Comparison of ENCODE assay signal across 9 mouse cellular contexts in the genomic region with DNA sequence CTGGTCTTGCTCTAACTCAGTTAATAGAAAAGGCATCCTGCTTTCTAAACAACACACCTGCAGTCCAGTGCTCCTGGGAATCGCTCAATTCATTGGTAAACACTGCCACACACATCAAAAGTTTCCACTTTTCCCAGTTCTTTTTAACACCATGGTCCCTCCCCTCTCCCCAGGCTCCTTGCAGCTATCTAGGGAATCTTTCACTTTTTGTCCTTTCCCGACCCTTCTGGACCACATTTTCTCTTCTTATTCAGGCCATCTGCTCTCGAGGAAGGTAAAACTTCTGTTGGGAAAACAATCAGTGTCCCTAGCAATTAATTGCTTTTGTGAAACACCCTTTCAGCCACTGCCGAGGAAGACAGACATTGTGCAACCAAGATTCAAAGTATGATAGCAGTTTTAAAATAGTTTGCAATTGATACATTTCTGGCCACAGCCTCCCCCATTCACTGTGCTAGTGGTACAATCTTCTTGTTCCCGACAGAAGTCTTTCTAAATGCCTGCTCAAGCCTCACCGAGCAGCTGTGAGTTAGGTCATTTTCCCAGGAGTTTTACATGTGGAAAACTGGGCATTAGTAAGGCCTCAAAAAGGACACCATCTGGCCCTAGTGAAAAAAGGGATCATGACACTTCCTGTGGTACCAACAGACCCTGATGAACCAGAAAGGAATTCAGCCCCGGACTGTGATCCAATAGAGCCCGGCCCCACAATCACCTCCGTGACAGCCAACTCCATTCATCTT.
DNase-seq lines count a peak whose midpoint lies in the region; ATAC-seq lines count a peak whose summit lies in the region.
"Had no signal": no experiment of that assay in that cellular context is flagged by ENCODE, and none has a peak within 500 bp of the region (broad histone marks: within the 10 kb centered on the region; RNA-seq: fewer than 3 reads in every experiment).

No protein-coding gene starts in this region.

- H3K27ac ChIP-seq in heart, embryonic 11.5 days (ENCODE audit: low read depth, low read length), result no peak overlapping the region
- peak overlapping the region; percentile 86 for H3K27ac ChIP-seq in forebrain, embryonic 10.5 days
- peak overlapping the region; percentile 42; the same call in 1 of the 2 replicates for H3K27ac ChIP-seq in hindbrain, embryonic 16.5 days (ENCODE audit: low read depth, low read length)
- H3K27ac ChIP-seq in neural tube, embryonic 12.5 days, result peak overlapping the region; percentile 64; the same call in 1 of the 2 replicates
- H3K27ac ChIP-seq: liver, embryonic 14.5 days had no signal

- H3K4me3 ChIP-seq in heart, embryonic 11.5 days (ENCODE audit: low read depth, low read length), result no peak overlapping the region
- H3K4me3 ChIP-seq in forebrain, embryonic 10.5 days, result peak overlapping the region; percentile 41
- peak overlapping the region; percentile 27 for H3K4me3 ChIP-seq in hindbrain, embryonic 16.5 days (ENCODE audit: low read length)
- H3K4me3 ChIP-seq in neural tube, embryonic 12.5 days, result peak overlapping the region; percentile 15

- 17% methylated on average over 9 of the region's 9 CpGs for WGBS in heart, embryonic 11.5 days (ENCODE audit: insufficient replicate concordance)
- under 1% methylated on average over 9 of the region's 9 CpGs for WGBS in forebrain, embryonic 10.5 days
- WGBS in hindbrain, embryonic 16.5 days, result 6% methylated on average over 9 of the region's 9 CpGs
- under 1% methylated on average over 9 of the region's 9 CpGs for WGBS in neural tube, embryonic 12.5 days

- no peaks in the 10 kb centered on the region for H3K36me3 ChIP-seq in heart, embryonic 11.5 days (ENCODE audit: control insufficient read depth, insufficient read depth, low read length)
- H3K36me3 ChIP-seq in forebrain, embryonic 10.5 days (replicated peaks), result no peaks in the 10 kb centered on the region
- H3K36me3 ChIP-seq in hindbrain, embryonic 16.5 days (ENCODE audit: control insufficient read depth, insufficient read depth, low read length), result no peaks in the 10 kb centered on the region
- H3K36me3 ChIP-seq in neural tube, embryonic 12.5 days, result no peaks in the 10 kb centered on the region

- no peak overlapping the region for H3K9ac ChIP-seq in heart, embryonic 11.5 days (ENCODE audit: low read depth, low read length)
- H3K9ac ChIP-seq in hindbrain, embryonic 16.5 days (ENCODE audit: low read depth, low read length), result peak overlapping the region; percentile 17; the same call in 1 of the 2 replicates
- H3K9ac ChIP-seq in neural tube, embryonic 12.5 days, result no peak overlapping the region
- H3K9ac ChIP-seq: liver, embryonic 14.5 days had no signal

- no peaks in the 10 kb centered on the region for H3K4me1 ChIP-seq in heart, embryonic 11.5 days (ENCODE audit: control insufficient read depth, insufficient read depth, low read length)
- peaks cover 63% of the 10 kb centered on the region for H3K4me1 ChIP-seq in forebrain, embryonic 10.5 days
- H3K4me1 ChIP-seq in hindbrain, embryonic 16.5 days (ENCODE audit: control insufficient read depth, insufficient read depth, low read depth, low read length), result peaks cover 5% of the 10 kb centered on the region
- peaks cover 10% of the 10 kb centered on the region for H3K4me1 ChIP-seq in neural tube, embryonic 12.5 days

- no peak for DNase-seq in heart, adult 8-10 months (ENCODE audit: low spot score)
- peak; percentile 72 for DNase-seq in forebrain, embryonic 10.5 days (ENCODE audit: extremely low spot score, low spot score)
- DNase-seq in thymus, postnatal 10 days (ENCODE audit: low spot score in 2 of 2), result no peak
- DNase-seq in adrenal gland, postnatal 25 days, result no peak
- no peak for DNase-seq in B cell, adult 2 months

- ATAC-seq in heart, embryonic 11.5 days (replicated peaks; ENCODE audit: insufficient number of reproducible peaks, low FRiP score, low TSS enrichment), result 0 out of 2 replicates have a peak, but pooled peaks have one; percentile 22
- ATAC-seq in hindbrain, embryonic 16.5 days, result peak; percentile 94
- ATAC-seq in neural tube, embryonic 12.5 days (ENCODE audit: low FRiP score, low read depth), result peak; percentile 90

- H3K4me2 ChIP-seq in heart, embryonic 11.5 days, result peak overlapping the region; percentile 43
- peak overlapping the region; percentile 56 for H3K4me2 ChIP-seq in hindbrain, embryonic 16.5 days (ENCODE audit: low read length)
- peak overlapping the region; percentile 54 for H3K4me2 ChIP-seq in neural tube, embryonic 12.5 days (replicated peaks)

- H3K9me3 ChIP-seq in heart, embryonic 11.5 days (replicated peaks; ENCODE audit: control insufficient read depth, low read length), result no peaks in the 10 kb centered on the region
- no peaks in the 10 kb centered on the region for H3K9me3 ChIP-seq in forebrain, embryonic 10.5 days
- H3K9me3 ChIP-seq in hindbrain, embryonic 16.5 days (ENCODE audit: control insufficient read depth, low read length), result no peaks in the 10 kb centered on the region
- no peaks in the 10 kb centered on the region for H3K9me3 ChIP-seq in neural tube, embryonic 12.5 days

- H3K27me3 ChIP-seq in heart, embryonic 11.5 days (ENCODE audit: control insufficient read depth, insufficient read depth, low read length), result no peaks in the 10 kb centered on the region
- H3K27me3 ChIP-seq in forebrain, embryonic 10.5 days (ENCODE audit: poor library complexity, severe bottlenecking), result 0 out of 2 replicates have a peak, but pooled peaks cover 4% of the 10 kb centered on the region
- H3K27me3 ChIP-seq in hindbrain, embryonic 16.5 days (replicated peaks; ENCODE audit: control insufficient read depth, insufficient read depth, low read length), result no peaks in the 10 kb centered on the region
- H3K27me3 ChIP-seq in neural tube, embryonic 12.5 days (replicated peaks), result no peaks in the 10 kb centered on the region

Comparison
In these comparisons a context has a peak if more than half of its experiments do, and no peak if none do; other contexts are left out.
1. ATAC-seq: peak in every context shown above with its lines; median percentile 94 in hindbrain, embryonic 16.5 days; 90 in neural tube, embryonic 12.5 days; 22 in heart, embryonic 11.5 days.